Mouse (Mus musculus): ENCODE results near the gene Rpl10-ps3. TPM values are rescaled to one million over a fixed set of nuclear protein-coding genes. Genes with fewer than 3 reads are reported as not detected.

Gene Rpl10-ps3
- total RNA-seq, 2 experiments from 2014 or later: 296 to 847 TPM

- ATAC-seq (replicated peaks; ENCODE audit: poor library complexity, severe bottlenecking): no peak
Measured at GRCm38 (mm10) chr9:50315650-50316049, 29.1 kb downstream of the Rpl10-ps3 start.

GRCm38 (mm10) chr9:50311036-50311545 lies 33.7 kb downstream of the Rpl10-ps3 start:
- no peak for ATAC-seq (replicated peaks; ENCODE audit: poor library complexity, severe bottlenecking)

- no peak for ATAC-seq (replicated peaks; ENCODE audit: poor library complexity, severe bottlenecking)
Measured at GRCm38 (mm10) chr9:50305666-50306402, 38.9 kb downstream of the Rpl10-ps3 start.

- ATAC-seq (replicated peaks; ENCODE audit: poor library complexity, severe bottlenecking): no peak
Measured at GRCm38 (mm10) chr9:50305046-50305445, 39.7 kb downstream of the Rpl10-ps3 start.

GRCm38 (mm10) chr9:50304004-50304403 lies 40.8 kb downstream of the Rpl10-ps3 start:
- ATAC-seq (replicated peaks; ENCODE audit: poor library complexity, severe bottlenecking): no peak

- ATAC-seq (replicated peaks; ENCODE audit: poor library complexity, severe bottlenecking): no peak
Measured at GRCm38 (mm10) chr9:50301722-50302121, 43.0 kb downstream of the Rpl10-ps3 start.

- ATAC-seq (replicated peaks; ENCODE audit: poor library complexity, severe bottlenecking): peak; percentile 93
Measured at GRCm38 (mm10) chr9:50298389-50298788, 46.4 kb downstream of the Rpl10-ps3 start.

Other genes with a start within 250 kb of the Rpl10-ps3 start
- gene Plet1, start 149.6 kb upstream of the Rpl10-ps3 start, total RNA-seq (2014; fragmentation: Nextera tagmentation): 5.2 TPM in 1 of 2 replicates, not detected in the other
- not detected in 2 replicates for gene Plet1, start 149.6 kb upstream of the Rpl10-ps3 start, total RNA-seq (2017)
- 107 and 145 TPM in 2 replicates for gene Pts, start 183.8 kb upstream of the Rpl10-ps3 start, total RNA-seq (2014; fragmentation: Nextera tagmentation)
- 77.5 and 108 TPM in 2 replicates for gene Pts, start 183.8 kb upstream of the Rpl10-ps3 start, total RNA-seq (2017)
- 1.0 and 4.5 TPM in 2 replicates for gene Il18, start 209.9 kb upstream of the Rpl10-ps3 start, total RNA-seq (2014; fragmentation: Nextera tagmentation)
- gene Il18, start 209.9 kb upstream of the Rpl10-ps3 start, total RNA-seq (2017): 2.6 and 4.2 TPM in 2 replicates
- gene Bco2, start 210.2 kb upstream of the Rpl10-ps3 start, total RNA-seq (2014; fragmentation: Nextera tagmentation): not detected in 2 replicates
- gene Bco2, start 210.2 kb upstream of the Rpl10-ps3 start, total RNA-seq (2017): 0.62 and 1.0 TPM in 2 replicates
- not detected in 2 replicates for gene Tex12, start 216.4 kb upstream of the Rpl10-ps3 start, total RNA-seq (2014; fragmentation: Nextera tagmentation)
- gene Tex12, start 216.4 kb upstream of the Rpl10-ps3 start, total RNA-seq (2017): not detected in 2 replicates

All from granulocyte monocyte progenitor cell, adult 5-6 weeks (primary cell).